Mouse (Mus musculus) gastrocnemius, postnatal 4 days (tissue): Measurements from ENCODE around the gene Slc18a3. TPM values are rescaled to one million over a fixed set of nuclear protein-coding genes. Genes with fewer than 3 reads are reported as not detected.
A peak's percentile ranks its signal among the peaks of the same experiment; 100 is the strongest.

ENCODE experiments used
- DNase-seq, 2 experiments: peaks; one replicate each; pipeline ENCODE4 v3.0.0; 2021 to 2022; ENCODE audit warnings: low spot score in 2 of 2, mixed read lengths in 2 of 2
- long read RNA-seq, 2 experiments: library from polyadenylated mRNA; stranded (forward); transcript quantifications; one replicate each; pipeline ENCODE4 v2.0.0; 2021
- total RNA-seq, 2 experiments: library from RNA; stranded (reverse); gene quantifications; 2 replicates each; pipeline ENCODE4 v1.2.3; 2021

The Slc18a3 gene
- not detected for total RNA-seq
- long read RNA-seq, experiment 1 = 0 reads
- long read RNA-seq, experiment 2 = 0 reads

DNA sequence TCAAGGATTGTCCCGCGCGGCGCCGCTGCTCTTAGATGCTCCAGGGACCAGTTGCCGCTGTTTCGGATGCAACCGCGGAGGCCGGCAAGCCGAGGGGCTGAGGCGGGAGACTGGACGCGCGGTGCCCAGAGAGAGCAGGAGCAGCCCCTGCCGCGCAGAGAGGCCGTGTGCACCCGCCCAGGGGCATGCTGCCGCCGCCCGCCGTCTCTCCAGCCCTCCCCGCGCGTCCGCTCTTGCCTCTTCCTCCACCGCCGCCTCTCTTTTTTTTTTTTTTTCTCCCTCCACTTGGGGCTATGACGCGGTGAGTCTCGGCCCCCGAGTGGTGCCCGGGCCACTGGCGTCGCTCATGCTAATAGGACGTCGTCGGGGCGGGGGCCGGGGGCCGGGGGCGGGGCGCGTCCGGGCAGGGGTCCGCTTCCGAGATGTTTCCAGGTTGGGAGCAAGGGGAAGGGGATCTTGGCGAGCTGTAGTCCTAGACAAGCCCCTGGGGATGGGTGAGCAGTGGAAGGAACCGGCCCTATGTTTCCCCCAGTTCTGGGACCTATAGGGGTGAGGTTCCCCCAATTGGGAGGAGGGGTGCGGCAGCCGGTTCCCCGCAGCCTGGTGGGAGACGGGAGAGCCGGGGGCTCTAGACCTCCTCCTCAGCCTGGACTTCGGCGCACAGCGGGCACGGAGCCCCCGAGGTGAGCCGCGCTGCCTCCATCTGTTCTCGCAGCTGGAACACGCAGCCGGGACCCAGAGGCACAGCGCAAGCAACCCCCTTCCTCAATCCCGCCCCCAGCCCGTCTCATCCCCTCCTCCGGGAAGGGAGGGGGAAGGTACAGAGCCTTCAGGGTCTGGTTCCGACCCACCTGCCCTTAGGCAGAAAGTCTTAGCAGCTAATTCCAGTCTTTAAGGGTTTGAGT, at the start of gene Slc18a3:
Slc18a3 (minus strand) TSS at position 250 of the 905 bp plus-strand sequence.
- no peak for DNase-seq

DNA sequence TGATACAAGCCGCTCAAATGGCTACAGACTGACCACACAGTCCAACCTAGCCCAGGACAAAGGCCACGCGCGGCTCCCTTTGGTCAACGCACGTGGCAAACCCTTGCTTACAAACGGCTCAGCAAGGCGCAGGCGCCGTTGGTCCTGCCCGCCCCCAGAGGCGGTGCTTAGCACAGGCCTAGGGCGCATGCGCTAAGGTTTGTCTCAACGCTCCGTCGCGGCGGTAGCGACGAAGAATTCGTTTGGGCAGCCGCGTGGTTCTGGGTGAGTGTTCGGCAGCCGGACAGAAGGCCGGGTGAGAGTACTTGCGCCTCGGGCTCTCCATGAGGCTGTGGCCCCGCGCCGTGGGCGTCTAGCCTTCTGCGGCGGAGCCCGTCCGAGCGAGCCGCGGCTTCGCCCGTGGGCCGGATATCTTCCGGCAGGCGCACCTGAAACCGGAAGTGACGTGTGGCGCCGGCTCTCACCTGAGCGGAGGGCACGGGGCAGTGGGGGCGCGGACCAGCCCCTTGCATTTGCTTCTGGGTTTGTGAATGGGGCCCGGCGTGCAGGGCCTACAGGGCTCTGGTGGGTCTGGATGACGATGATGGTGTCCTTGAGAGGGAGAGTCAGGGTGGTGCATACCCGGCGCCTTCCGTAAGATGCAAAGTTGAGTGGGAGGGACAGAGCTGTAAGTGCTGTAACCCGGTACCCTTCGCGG, 48.8 kb upstream of the Slc18a3 start, which contains the start of gene Ercc6:
Ercc6 (plus strand) TSS at position 186 of the 697 bp plus-strand sequence.
- peak; percentile 89 to 95 for DNase-seq

GRCm38 (mm10) chr14:32512912-32513311, 48.3 kb upstream of the Slc18a3 start:
- no peak for DNase-seq

GRCm38 (mm10) chr14:32509443-32509961, 44.9 kb upstream of the Slc18a3 start:
- no peak for DNase-seq

DNA sequence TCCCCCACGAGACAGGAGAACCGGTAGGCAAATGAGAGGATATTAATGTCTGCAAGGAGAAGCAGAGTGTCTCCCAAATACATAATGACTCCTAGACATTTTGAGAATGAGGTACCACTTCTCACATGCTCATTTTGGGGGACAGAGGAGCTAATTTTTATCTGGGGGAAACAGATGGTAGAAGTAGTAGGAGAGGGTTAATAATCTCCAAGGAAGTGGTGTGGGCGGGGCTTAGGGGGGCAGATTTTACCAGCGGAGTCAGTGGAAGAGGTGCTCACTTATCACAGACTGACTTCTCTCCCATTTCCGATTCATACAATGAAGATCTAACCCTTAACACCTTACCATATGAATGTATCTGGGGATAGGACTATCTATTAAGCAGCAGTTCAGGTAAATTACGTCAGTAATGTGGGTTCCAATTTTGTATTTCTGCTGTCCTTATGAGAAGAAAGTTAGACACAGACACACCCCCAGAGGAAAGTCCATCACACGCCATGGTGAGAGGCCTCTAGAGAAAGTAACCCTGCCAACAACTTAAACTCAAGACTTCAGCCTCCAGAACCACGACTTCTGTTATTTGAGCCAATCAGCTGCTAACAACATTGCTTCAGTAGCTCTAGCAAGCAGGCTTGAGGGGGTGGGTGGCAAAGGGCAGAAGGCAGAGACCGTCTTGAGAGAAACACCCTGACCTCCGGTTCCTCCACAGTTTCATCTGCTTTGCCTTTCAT, 43.6 kb upstream of the Slc18a3 start:
- no peak for DNase-seq

DNA sequence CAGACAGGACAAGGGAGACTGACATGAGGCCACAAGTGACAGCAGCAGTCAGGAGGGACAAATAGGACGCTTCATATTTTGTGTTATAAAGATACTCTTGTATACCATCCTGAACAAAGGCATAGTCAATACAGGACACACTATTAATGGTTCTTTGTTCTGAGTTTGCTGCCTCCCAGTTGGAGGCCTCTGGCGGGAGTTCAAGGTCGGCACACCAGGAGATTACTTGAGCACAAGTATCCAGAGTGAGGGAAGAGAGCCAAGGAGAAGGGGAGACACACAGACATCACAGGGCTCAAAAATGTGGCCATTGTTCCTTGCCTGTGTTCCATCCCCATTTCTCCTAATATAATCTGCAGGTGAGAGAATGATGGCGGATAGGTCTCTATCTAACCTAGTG, 42.6 kb upstream of the Slc18a3 start:
- no peak for DNase-seq

GRCm38 (mm10) chr14:32506329-32506728, 41.7 kb upstream of the Slc18a3 start:
- no peak for DNase-seq

DNA sequence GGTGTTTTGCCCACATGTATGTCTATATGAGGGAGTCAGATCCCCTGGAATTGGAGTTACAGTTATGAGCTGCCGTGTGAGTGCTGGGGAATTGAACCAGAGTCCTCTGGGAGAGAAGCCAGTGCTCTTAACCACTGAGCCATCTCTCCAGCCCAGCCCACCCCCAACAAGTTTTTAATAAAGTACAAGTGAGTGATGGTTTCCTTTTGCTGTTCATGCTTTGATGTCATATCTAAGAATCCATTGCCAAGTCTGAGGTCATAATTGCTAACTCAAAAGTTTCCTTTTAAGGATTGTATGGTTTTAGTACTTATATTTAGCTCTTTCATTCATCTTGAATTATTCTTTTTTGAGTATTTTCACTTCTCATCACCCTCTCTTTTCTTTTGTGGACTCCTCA, 39.2 kb upstream of the Slc18a3 start:
- no peak for DNase-seq

DNA sequence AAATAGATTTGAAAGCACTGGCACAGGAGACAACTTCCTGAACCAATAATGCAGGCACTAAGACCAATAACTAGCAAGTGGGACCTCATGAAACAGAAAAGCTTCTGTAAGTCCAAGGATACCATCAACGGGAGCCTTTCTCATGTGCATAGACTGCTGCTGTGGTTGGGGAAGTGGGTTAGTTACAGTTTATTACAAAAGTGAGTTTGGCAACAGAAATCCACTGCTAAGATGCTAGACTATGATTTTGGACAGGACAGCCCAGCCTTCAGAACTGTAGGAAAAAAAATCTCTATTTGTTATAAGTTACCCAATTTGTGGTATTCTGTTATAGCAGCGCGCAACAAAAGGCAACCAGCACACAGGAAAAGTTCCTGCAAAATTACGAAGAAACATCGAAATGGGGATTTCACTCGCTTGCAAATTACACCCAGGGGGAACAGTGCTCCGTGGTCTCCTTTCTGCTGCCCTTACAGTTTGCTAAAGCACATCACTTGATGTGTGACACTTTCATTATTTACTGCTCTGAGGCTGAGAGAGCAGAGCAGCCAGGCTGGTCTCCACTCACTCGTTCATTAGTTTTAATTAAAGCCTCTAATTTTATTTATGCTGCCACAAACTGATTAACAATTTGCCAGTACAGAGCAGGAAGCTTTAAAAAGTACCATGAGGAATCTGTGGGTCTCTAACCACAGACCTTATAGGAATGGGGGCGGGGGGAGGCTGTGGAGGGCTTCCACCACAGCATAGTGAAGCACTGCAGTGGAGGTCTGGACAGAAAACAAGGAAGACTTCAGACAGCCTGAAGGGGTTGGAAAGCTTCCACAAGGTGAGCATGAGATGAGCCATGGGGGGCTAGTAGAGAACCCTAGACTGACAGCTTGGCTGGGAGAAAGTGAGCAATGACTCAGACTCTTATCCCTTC, 38.4 kb upstream of the Slc18a3 start:
- DNase-seq = no peak

GRCm38 (mm10) chr14:32501303-32501702, 36.7 kb upstream of the Slc18a3 start:
- no peak for DNase-seq

DNA sequence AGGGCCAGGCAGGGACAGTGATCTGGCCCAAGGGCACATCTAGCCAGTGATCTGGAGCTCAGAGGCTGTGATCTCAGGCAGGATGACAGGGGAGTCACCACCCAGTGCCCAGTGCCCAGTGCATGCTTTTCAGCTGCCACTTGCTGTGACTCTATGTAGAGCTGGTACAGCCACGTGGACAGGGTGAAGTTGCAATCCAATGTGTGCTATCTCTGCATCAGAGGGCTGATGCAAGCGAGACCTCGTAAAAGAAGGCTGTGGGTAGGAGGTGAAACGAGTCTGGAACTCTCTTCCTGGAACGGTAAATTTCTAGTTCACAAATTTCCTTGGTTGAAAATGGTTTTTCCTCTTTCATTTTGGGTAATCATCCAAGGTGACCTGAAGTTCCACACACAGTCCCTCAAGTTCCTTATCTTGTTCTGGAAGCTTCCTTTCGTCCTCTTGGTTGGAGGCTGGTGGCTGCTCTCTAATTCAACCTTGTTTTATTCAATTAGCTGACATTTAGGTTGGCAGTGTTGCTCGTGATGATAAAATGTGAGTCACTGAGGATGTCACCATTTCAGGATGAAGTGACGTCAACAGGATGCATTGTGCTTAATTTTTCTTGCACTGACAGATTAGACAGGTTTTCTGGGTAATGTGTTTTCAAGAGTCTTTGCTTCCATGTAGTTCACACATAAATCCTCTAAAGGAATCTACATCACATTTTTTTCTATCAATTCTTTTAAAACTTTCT, 31.6 kb upstream of the Slc18a3 start:
- DNase-seq = no peak

- DNase-seq = no peak
These were observed 27.9 kb upstream of the Slc18a3 start for GRCm38 (mm10) chr14:32492521-32492920.

DNA sequence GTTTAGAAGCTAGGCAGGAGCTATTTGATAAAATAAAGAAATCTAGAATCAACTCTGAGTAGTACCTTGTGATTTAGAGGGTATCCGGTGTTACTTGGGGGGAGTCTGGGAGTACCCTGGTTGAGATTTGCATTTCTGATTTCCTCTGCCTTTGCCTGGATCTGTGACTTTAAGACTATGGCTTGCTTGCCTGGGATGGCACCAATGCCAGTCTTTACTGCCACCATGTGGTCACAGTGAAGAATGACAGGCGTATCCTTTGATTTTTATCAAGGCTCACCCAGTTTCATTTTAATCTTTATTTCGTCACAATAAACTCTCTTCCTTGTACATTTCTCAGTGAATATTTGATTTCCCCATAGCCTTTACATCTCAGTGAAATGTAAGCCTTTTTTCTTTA, 17.4 kb upstream of the Slc18a3 start:
- no peak for DNase-seq

DNA sequence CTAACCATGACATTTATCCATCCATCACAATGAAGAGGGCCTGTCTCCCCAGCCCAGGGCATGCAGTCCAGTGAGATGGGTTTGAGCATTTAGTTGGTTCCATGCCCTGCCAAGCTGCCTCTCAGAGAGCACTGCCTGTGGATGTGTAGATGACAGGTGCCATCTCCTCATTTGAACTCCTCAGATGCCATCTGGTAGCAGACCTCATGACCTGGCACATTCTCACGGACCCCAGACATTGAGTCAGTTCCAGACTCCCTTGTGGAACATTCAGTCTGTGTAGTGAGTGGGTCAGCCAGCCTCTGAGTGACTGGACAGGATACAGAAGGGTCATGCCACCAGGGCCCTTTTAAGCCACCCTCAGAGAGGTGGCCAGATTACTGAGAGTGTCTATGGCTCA, 12.9 kb upstream of the Slc18a3 start:
- no peak for DNase-seq

DNA sequence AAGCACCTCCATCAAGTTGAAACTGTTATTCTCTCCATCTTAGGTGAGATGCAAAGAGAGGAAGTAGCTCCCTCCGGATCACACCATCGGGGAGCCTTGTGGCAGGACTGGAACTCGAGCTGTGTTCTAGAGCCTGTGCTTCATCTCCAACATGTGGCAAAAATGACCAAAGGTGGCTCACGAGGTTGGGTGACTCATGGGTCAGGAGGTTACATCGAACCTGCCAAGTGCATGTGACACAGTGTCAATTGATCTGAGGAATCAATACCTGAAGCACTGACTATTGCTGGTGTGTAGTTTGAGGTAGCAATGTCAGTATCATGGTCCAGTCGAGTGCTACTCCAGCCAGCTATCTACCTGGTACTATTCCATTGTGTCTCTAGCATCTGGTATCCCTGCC, 11.9 kb upstream of the Slc18a3 start:
- DNase-seq = no peak

- peak in 1 of 2 experiments; percentile 41 for DNase-seq
These were observed 8.3 kb upstream of the Slc18a3 start for GRCm38 (mm10) chr14:32472996-32473395.

DNA sequence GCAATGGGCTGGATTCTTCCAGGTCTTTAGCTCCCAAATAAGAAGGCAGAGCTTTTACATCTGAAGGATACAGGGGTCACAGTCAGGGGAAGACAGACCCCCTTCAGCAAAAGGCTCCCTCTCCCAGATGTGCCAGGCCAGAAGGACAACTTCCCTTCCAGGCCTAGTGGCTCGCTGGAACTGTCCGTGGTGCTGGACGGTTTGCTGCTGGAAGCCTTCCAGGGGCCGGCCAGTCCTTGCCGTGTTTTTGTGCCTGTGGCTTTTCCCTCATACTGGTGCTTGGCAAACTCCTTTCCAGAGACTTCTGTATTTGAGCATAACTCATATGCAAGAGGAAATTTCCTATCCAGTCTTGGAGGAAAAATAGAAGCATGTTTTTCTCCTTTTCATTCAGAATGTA, 3.0 kb upstream of the Slc18a3 start:
- DNase-seq = peak; percentile 43 to 66

- DNase-seq = no peak
These were observed 1.2 kb upstream of the Slc18a3 start, which contains the start of gene Chat for GRCm38 (mm10) chr14:32465889-32466288. TSS of gene Chat (minus strand) at chr14:32465989.

- DNase-seq = no peak
These were observed 838 bp upstream of the Slc18a3 start for GRCm38 (mm10) chr14:32465506-32465870.
